Mouse (Mus musculus) erythroblast, adult 5-6 weeks (primary cell): ENCODE data around the gene Ptgs1. TPM values are rescaled to one million over a fixed set of nuclear protein-coding genes. Genes with fewer than 3 reads are reported as not detected.

Experiments used
- total RNA-seq, 2 experiments: library from RNA; stranded (forward) in 1 of 2; stranded (reverse) in 1 of 2; fragments of 150-400 nt in 1 of 2; fragments of 200-764, 138-1000 nt in 1 of 2; gene quantifications; 2 replicates each; pipeline versions ENCODE4 v1.2.3 to v1.2.4; 2015 to 2017; ENCODE audit warnings: low replicate concordance in 2 of 2

The Ptgs1 gene
- total RNA-seq, 2 experiments from 2014 or later, result 13.6 to 15.0 TPM

Other genes starting within 250 kb of the Ptgs1 start
- gene Ndufa8, start 181.0 kb upstream of the Ptgs1 start, total RNA-seq (2015; ENCODE audit: low replicate concordance), result 16.9 and 28.4 TPM in 2 replicates
- gene Ndufa8, start 181.0 kb upstream of the Ptgs1 start, total RNA-seq (2017; ENCODE audit: low replicate concordance), result 6.5 and 9.3 TPM in 2 replicates
- not detected in 2 replicates for gene Morn5, start 181.0 kb upstream of the Ptgs1 start, total RNA-seq (2015; ENCODE audit: low replicate concordance)
- not detected in 2 replicates for gene Morn5, start 181.0 kb upstream of the Ptgs1 start, total RNA-seq (2017; ENCODE audit: low replicate concordance)
- gene Lhx6, start 125.0 kb upstream of the Ptgs1 start, total RNA-seq (2015; ENCODE audit: low replicate concordance), result not detected in 2 replicates
- gene Lhx6, start 125.0 kb upstream of the Ptgs1 start, total RNA-seq (2017; ENCODE audit: low replicate concordance), result not detected in 2 replicates
- 3.3 and 6.7 TPM in 2 replicates for gene Mrrf, start 94.0 kb upstream of the Ptgs1 start, total RNA-seq (2015; ENCODE audit: low replicate concordance)
- gene Mrrf, start 94.0 kb upstream of the Ptgs1 start, total RNA-seq (2017; ENCODE audit: low replicate concordance), result 6.9 and 11.8 TPM in 2 replicates
- gene Rbm18, start 93.7 kb upstream of the Ptgs1 start, total RNA-seq (2015; ENCODE audit: low replicate concordance), result 13.1 and 18.2 TPM in 2 replicates
- 19.0 and 20.5 TPM in 2 replicates for gene Rbm18, start 93.7 kb upstream of the Ptgs1 start, total RNA-seq (2017; ENCODE audit: low replicate concordance)
- not detected in 2 replicates for gene Olfr338, start 143.1 kb downstream of the Ptgs1 start, total RNA-seq (2015; ENCODE audit: low replicate concordance)
- not detected in 2 replicates for gene Olfr338, start 143.1 kb downstream of the Ptgs1 start, total RNA-seq (2017; ENCODE audit: low replicate concordance)
- not detected in 2 replicates for gene Olfr339, start 188.5 kb downstream of the Ptgs1 start, total RNA-seq (2015; ENCODE audit: low replicate concordance)
- gene Olfr339, start 188.5 kb downstream of the Ptgs1 start, total RNA-seq (2017; ENCODE audit: low replicate concordance), result not detected in 2 replicates
- gene Olfr340, start 222.2 kb downstream of the Ptgs1 start, total RNA-seq (2015; ENCODE audit: low replicate concordance), result not detected in 2 replicates
- not detected in 2 replicates for gene Olfr340, start 222.2 kb downstream of the Ptgs1 start, total RNA-seq (2017; ENCODE audit: low replicate concordance)